Comparison of ENCODE assay signal across 36 mouse cellular contexts in genomic region chr1:190186336-190186735, GRCm38 (mm10). TPM values are rescaled to one million over a fixed set of nuclear protein-coding genes. Genes with fewer than 3 reads are reported as not detected.
"Had no signal": no experiment of that assay in that cellular context is flagged by ENCODE, and none has a peak within 500 bp of the region (broad histone marks: within the 10 kb centered on the region; RNA-seq: fewer than 3 reads in every experiment).

No protein-coding gene starts in this region.

- H3K9ac ChIP-seq: limb, embryonic 12.5 days; limb, embryonic 13.5 days; limb, embryonic 15.5 days; liver, embryonic 12.5 days; liver, embryonic 13.5 days; liver, embryonic 14.5 days; liver, embryonic 15.5 days; liver, postnatal 0 days; lung, embryonic 14.5 days; lung, embryonic 15.5 days; midbrain, embryonic 12.5 days; midbrain, embryonic 13.5 days; midbrain, embryonic 15.5 days; neural tube, embryonic 12.5 days had no signal

- H3K9me3 ChIP-seq: limb, embryonic 10.5 days; limb, embryonic 12.5 days; limb, embryonic 13.5 days; limb, embryonic 15.5 days; liver, embryonic 12.5 days; liver, embryonic 13.5 days; liver, embryonic 15.5 days; lung, embryonic 15.5 days; midbrain, embryonic 10.5 days; midbrain, embryonic 12.5 days; midbrain, embryonic 13.5 days; midbrain, embryonic 15.5 days; neural tube, embryonic 12.5 days had no signal

- H3K36me3 ChIP-seq: limb, embryonic 10.5 days; limb, embryonic 12.5 days; limb, embryonic 13.5 days; limb, embryonic 15.5 days; liver, embryonic 12.5 days; liver, embryonic 13.5 days; liver, embryonic 15.5 days; lung, embryonic 15.5 days; midbrain, embryonic 10.5 days; midbrain, embryonic 12.5 days; midbrain, embryonic 13.5 days; midbrain, embryonic 15.5 days; neural tube, embryonic 12.5 days had no signal

- H3K4me2 ChIP-seq: limb, embryonic 12.5 days; limb, embryonic 13.5 days; limb, embryonic 15.5 days; liver, embryonic 11.5 days; liver, embryonic 12.5 days; liver, embryonic 13.5 days; liver, embryonic 15.5 days; lung, embryonic 14.5 days; lung, embryonic 15.5 days; midbrain, embryonic 12.5 days; midbrain, embryonic 13.5 days; midbrain, embryonic 15.5 days; neural tube, embryonic 12.5 days had no signal

- H3K27ac ChIP-seq: left cerebral cortex, adult 2 months; limb, embryonic 10.5 days; limb, embryonic 12.5 days; limb, embryonic 13.5 days; limb, embryonic 15.5 days; liver, embryonic 12.5 days; liver, embryonic 13.5 days; liver, embryonic 14.5 days; liver, embryonic 15.5 days; lung, embryonic 15.5 days; macrophage; midbrain, embryonic 10.5 days; midbrain, embryonic 12.5 days; midbrain, embryonic 13.5 days; midbrain, embryonic 15.5 days; neural tube, embryonic 12.5 days had no signal

- H3K4me3 ChIP-seq: left cerebral cortex, adult 2 months; limb, embryonic 10.5 days; limb, embryonic 12.5 days; limb, embryonic 13.5 days; limb, embryonic 15.5 days; liver, embryonic 12.5 days; liver, embryonic 13.5 days; liver, embryonic 15.5 days; lung, embryonic 15.5 days; megakaryocyte, embryonic 14.5 days; midbrain, embryonic 10.5 days; midbrain, embryonic 12.5 days; midbrain, embryonic 13.5 days; midbrain, embryonic 15.5 days; myocyte; neural tube, embryonic 12.5 days had no signal

- H3K27me3 ChIP-seq: limb, embryonic 15.5 days; liver, embryonic 12.5 days; liver, embryonic 13.5 days; liver, embryonic 15.5 days; lung, embryonic 15.5 days; megakaryocyte, embryonic 14.5 days; midbrain, embryonic 15.5 days; neural tube, embryonic 12.5 days had no signal

- DNase-seq: left cerebral cortex, postnatal 4 days; liver; liver, embryonic 13.5 days; liver, postnatal 0 days; lung, adult 18-20 months; lung, adult 2 months; lung, embryonic 14.5 days; lung, postnatal 10 days; lung, postnatal 14 days; lung, postnatal 36 days; lung, postnatal 4 days; midbrain, embryonic 14.5 days had no signal

- H3K4me1 ChIP-seq: limb, embryonic 12.5 days; liver, embryonic 15.5 days; megakaryocyte, embryonic 14.5 days had no signal

- ATAC-seq: liver, embryonic 12.5 days; liver, postnatal 0 days; lung, postnatal 0 days; midbrain, embryonic 13.5 days; midbrain, embryonic 15.5 days; midbrain, embryonic 16.5 days had no signal

RNA-seq across cellular contexts. Expression of gene Prox1, which starts 15.8 kb away (rescaled TPM):
- total RNA-seq: megakaryocyte progenitor cell, adult 5-6 weeks; megakaryocyte, adult 5-6 weeks; megakaryocyte-erythroid progenitor cell, adult 5-6 weeks; monocyte, adult 5-6 weeks had no signal
